Mouse (Mus musculus): ENCODE data around the gene Pdhx. TPM values are rescaled to one million over a fixed set of nuclear protein-coding genes. Genes with fewer than 3 reads are reported as not detected.

The Pdhx gene
- total RNA-seq, 2 experiments from 2014 or later: 63.9 to 79.0 TPM

GRCm38 (mm10) chr2:102989446-102989845, 83.9 kb downstream of the Pdhx start:
- peak; percentile 47 for DNase-seq

- no peak for DNase-seq
Measured at GRCm38 (mm10) chr2:102987708-102988010, 85.7 kb downstream of the Pdhx start.

- DNase-seq: no peak
Measured at GRCm38 (mm10) chr2:102986964-102987707, 86.2 kb downstream of the Pdhx start.

- DNase-seq: no peak
Measured at GRCm38 (mm10) chr2:102986424-102986823, 86.9 kb downstream of the Pdhx start.

- no peak for DNase-seq
Measured at GRCm38 (mm10) chr2:102982822-102983221, 90.5 kb downstream of the Pdhx start.

- no peak for DNase-seq
Measured at GRCm38 (mm10) chr2:102981446-102982314, 91.6 kb downstream of the Pdhx start.

GRCm38 (mm10) chr2:102980870-102981269, 92.4 kb downstream of the Pdhx start:
- DNase-seq: no peak

GRCm38 (mm10) chr2:102979519-102979918, 93.8 kb downstream of the Pdhx start:
- DNase-seq: no peak

- DNase-seq: no peak
Measured at GRCm38 (mm10) chr2:102979112-102979511, 94.2 kb downstream of the Pdhx start.

GRCm38 (mm10) chr2:102975358-102975945, 97.9 kb downstream of the Pdhx start:
- no peak for DNase-seq

- no peak for DNase-seq
Measured at GRCm38 (mm10) chr2:102973115-102973514, 100.2 kb downstream of the Pdhx start.

GRCm38 (mm10) chr2:102972575-102972974, 100.7 kb downstream of the Pdhx start:
- no peak for DNase-seq

GRCm38 (mm10) chr2:102971951-102972350, 101.4 kb downstream of the Pdhx start:
- no peak for DNase-seq

Other genes starting within 250 kb of the Pdhx start
- gene Cd44, start 171.8 kb downstream of the Pdhx start, total RNA-seq (2021): 10 to 100 TPM; 25.0 to 39.2 TPM
- 10 to 100 TPM; 33.5 to 38.1 TPM for gene Apip, start 162 bp upstream of the Pdhx start, total RNA-seq (2021)
- gene Ehf, start 229.8 kb upstream of the Pdhx start, total RNA-seq (2021): not detected

Data from gastrocnemius, postnatal 10 days (tissue).